Mouse (Mus musculus) embryonic fibroblast, embryonic 13.5 days (primary cell): ENCODE results near the gene Ddr1.

Experiments used
- CTCF ChIP-seq: IDR thresholded peaks from 2 replicates; pipeline ENCODE4 v1.5.1; 2011; ENCODE audit warnings: mild to moderate bottlenecking, control low read depth, low read length, moderate library complexity, borderline replicate concordance; ENCODE audit not compliant: insufficient read depth
- POLR2A ChIP-seq: IDR thresholded peaks from 2 replicates; pipeline ENCODE4 v1.6.1; 2011; ENCODE audit warnings: low read depth, mild to moderate bottlenecking, control low read depth, low read length, moderate library complexity

- TF ChIP-seq POLR2A, result no peak
- no peak for TF ChIP-seq CTCF
Observed at GRCm38 (mm10) chr17:35720340-35720727, 15.9 kb upstream of the Ddr1 start.
